Mouse (Mus musculus) midbrain, postnatal 0 days (tissue): ENCODE data around the gene Stau1. TPM values are rescaled to one million over a fixed set of nuclear protein-coding genes. Genes with fewer than 3 reads are reported as not detected.

Experiments
- ATAC-seq: fragments of 200-750 bp; cut with Nextera tagmentation; 2 replicates; pipeline ENCODE4 v1.8.0; 2017; ENCODE audit warnings: moderate number of reproducible peaks, mild to moderate bottlenecking, moderate TSS enrichment, moderate library complexity; ENCODE audit not compliant: low FRiP score
- DNase-seq: peaks from one replicate; pipeline ENCODE4 v3.0.0-alpha.2; 2015; ENCODE audit warnings: low spot score
- H3K27ac ChIP-seq: fragments of 300-500 bp; sonication (generic); 2 replicates; pipeline ENCODE4 v1.5.1; 2014; ENCODE audit warnings: low read depth, mild to moderate bottlenecking, low read length, mixed read lengths
- H3K27me3 ChIP-seq: fragments of 300-500 bp; sonication (generic); 2 replicates; pipeline ENCODE4 v1.6.1; 2014; ENCODE audit warnings: low read length, control low read depth, mixed read lengths; ENCODE audit not compliant: insufficient read depth
- H3K36me3 ChIP-seq: fragments of 300-500 bp; sonication (generic); 2 replicates; pipeline ENCODE4 v1.6.1; 2014; ENCODE audit warnings: low read length, control low read depth, mixed read lengths; ENCODE audit not compliant: insufficient read depth
- H3K4me1 ChIP-seq: fragments of 300-500 bp; sonication (generic); 2 replicates; pipeline ENCODE4 v1.6.1; 2014; ENCODE audit warnings: mild to moderate bottlenecking, control low read depth, antibody characterized with exemption, low read length, mixed read lengths; ENCODE audit not compliant: insufficient read depth
- H3K4me2 ChIP-seq: fragments of 300-500 bp; sonication (generic); 2 replicates; pipeline ENCODE4 v1.6.1; 2014; ENCODE audit warnings: low read depth, mild to moderate bottlenecking, low read length, mixed read lengths; ENCODE audit not compliant: poor library complexity, severe bottlenecking
- H3K4me3 ChIP-seq: fragments of 300-500 bp; sonication (generic); 2 replicates; pipeline ENCODE4 v1.5.1; 2014; ENCODE audit warnings: low read depth, mild to moderate bottlenecking, low read length, moderate library complexity
- H3K9ac ChIP-seq: fragments of 300-500 bp; sonication (generic); replicated peaks from 2 replicates; pipeline ENCODE4 v1.6.1; 2014; ENCODE audit warnings: mild to moderate bottlenecking, low read length, moderate library complexity, mixed read lengths; ENCODE audit not compliant: poor library complexity, severe bottlenecking
- H3K9me3 ChIP-seq: fragments of 300-500 bp; sonication (generic); 2 replicates; pipeline ENCODE4 v1.6.1; 2016; ENCODE audit warnings: low read length, control low read depth
- CTCF ChIP-seq: IDR thresholded peaks from 2 replicates; pipeline ENCODE4 v1.5.1; 2016; ENCODE audit warnings: antibody characterized with exemption, mild to moderate bottlenecking
- WGBS: fragments of 180-500 bp; shearing (Covaris S2); extraction: QIAGEN DNeasy Blood & Tissue Kit; methylation state at CpG from one replicate; pipeline ENCODE4 v1.1.7; 2014; 5-methylcytosine and 5-hydroxymethylcytosine counted together
- polyA plus RNA-seq: library from polyadenylated mRNA; unstranded; fragments of >200 nt; fragmentation: Nextera tagmentation; extraction: Ambion mirVana; gene quantifications from 2 replicates; pipeline ENCODE4 v1.2.1, GENCODE M21; 2015
- total RNA-seq: library from RNA; depleted of rRNA; stranded (reverse); fragments of >200 nt; gene quantifications from 2 replicates; pipeline ENCODE4 v1.2.3, GENCODE M21; 2014

The Stau1 gene
- total and polyA plus RNA-seq, 2 experiments from 2014 or later, result 35.3 to 96.8 TPM

GRCm38 (mm10) chr2:166933943-166934342 lies 62.2 kb downstream of the Stau1 start:
- 95% methylated on average over 6 of the region's 6 CpGs for WGBS
- H3K4me3 ChIP-seq, result no peak overlapping the region
- no peak for TF ChIP-seq CTCF
- DNase-seq (no peak), ATAC-seq (no peak)
- H3K27me3 ChIP-seq, result no peaks in the 10 kb centered on the region
- H3K9me3 ChIP-seq, result no peaks in the 10 kb centered on the region
- H3K4me1 ChIP-seq, result no peaks in the 10 kb centered on the region
- H3K36me3 ChIP-seq, result peaks cover 50% of the 10 kb centered on the region; the same call in 1 of the 2 replicates
- no peak overlapping the region for H3K4me2 ChIP-seq
- no peak overlapping the region for H3K27ac ChIP-seq
- H3K9ac ChIP-seq, result no peak overlapping the region

- no peaks in the 10 kb centered on the region for H3K9me3 ChIP-seq
- H3K4me2 ChIP-seq, result no peak overlapping the region
- H3K4me3 ChIP-seq, result no peak overlapping the region
- ATAC-seq (no peak), DNase-seq (no peak)
- no peak overlapping the region for H3K27ac ChIP-seq
- no peaks in the 10 kb centered on the region for H3K27me3 ChIP-seq
- 82% methylated on average over 2 of the region's 2 CpGs for WGBS
- no peaks in the 10 kb centered on the region for H3K4me1 ChIP-seq
- H3K36me3 ChIP-seq, result peaks cover 29% of the 10 kb centered on the region
- no peak overlapping the region for H3K9ac ChIP-seq
- TF ChIP-seq CTCF, result no peak
Observed at GRCm38 (mm10) chr2:166923971-166924370, 72.1 kb downstream of the Stau1 start.

GRCm38 (mm10) chr2:166910536-166910935 lies 85.6 kb downstream of the Stau1 start:
- no peak for ATAC-seq
- TF ChIP-seq CTCF, result no peak

GRCm38 (mm10) chr2:166909729-166910128 lies 86.4 kb downstream of the Stau1 start:
- Histone ChIP-seq H3K4me1 (peaks cover 5% of the 10 kb centered on the region; the same call in 1 of the 2 replicates), H3K4me2 (no peak overlapping the region), H3K36me3 (no peaks in the 10 kb centered on the region), H3K9ac (no peak overlapping the region), H3K4me3 (no peak overlapping the region), H3K9me3 (no peaks in the 10 kb centered on the region), H3K27me3 (no peaks in the 10 kb centered on the region), H3K27ac (no peak overlapping the region)
- ATAC-seq, result no peak
- 100% methylated on average over 3 of the region's 3 CpGs for WGBS
- DNase-seq, result no peak
- TF ChIP-seq CTCF, result no peak

More at GRCm38 (mm10) chr2:166910536-166910935, 85.6 kb downstream of the Stau1 start:
- no peaks in the 10 kb centered on the region for H3K9me3 ChIP-seq
- H3K4me3 ChIP-seq, result no peak overlapping the region
- H3K4me2 ChIP-seq, result no peak overlapping the region
- 96% methylated on average over 8 of the region's 8 CpGs for WGBS
- H3K27me3 ChIP-seq, result no peaks in the 10 kb centered on the region
- peaks cover 5% of the 10 kb centered on the region; the same call in 1 of the 2 replicates for H3K4me1 ChIP-seq
- DNase-seq, result no peak
- no peaks in the 10 kb centered on the region for H3K36me3 ChIP-seq
- H3K9ac ChIP-seq, result no peak overlapping the region
- no peak overlapping the region for H3K27ac ChIP-seq

DNA sequence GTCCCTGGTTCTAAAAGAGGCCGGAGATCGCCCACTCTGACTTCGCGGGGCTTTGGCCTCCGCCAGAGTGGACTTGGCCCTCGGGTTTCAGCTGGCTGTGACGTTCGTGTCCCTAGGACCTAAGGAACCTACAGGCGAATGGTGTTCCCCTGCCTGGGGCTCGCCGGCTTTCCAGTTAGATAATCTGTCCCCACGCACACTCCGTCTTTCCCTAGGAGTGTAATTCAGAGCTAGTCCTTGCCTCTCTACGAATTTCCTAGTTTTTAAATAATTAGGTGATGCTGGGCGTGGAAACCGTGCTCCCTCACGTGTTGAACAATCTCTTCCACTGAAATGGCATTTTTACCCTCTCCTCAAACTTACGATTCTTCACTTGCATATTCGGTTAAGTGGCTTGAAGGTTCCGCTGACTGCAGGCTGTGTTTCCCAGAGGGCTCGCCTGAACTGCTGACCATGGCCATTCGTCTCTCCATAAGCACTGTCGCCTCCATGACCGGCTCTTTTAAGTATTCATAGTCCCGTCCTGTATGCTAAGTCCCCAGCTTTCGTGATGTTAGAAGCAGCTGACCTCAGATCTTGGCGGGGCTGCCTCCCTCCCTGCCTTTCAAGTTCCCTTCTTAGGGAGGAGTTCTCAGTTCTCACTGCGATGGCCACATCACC lies 89.4 kb downstream of the Stau1 start:
- H3K36me3 ChIP-seq, result no peaks in the 10 kb centered on the region
- ATAC-seq (no peak), DNase-seq (peak; percentile 14)
- peak overlapping the region; percentile 79 for H3K9ac ChIP-seq
- H3K9me3 ChIP-seq, result no peaks in the 10 kb centered on the region
- H3K4me1 ChIP-seq, result peaks cover 5% of the 10 kb centered on the region; the same call in 1 of the 2 replicates
- under 1% methylated on average over 28 of the region's 28 CpGs for WGBS
- peak overlapping the region; percentile 86 for H3K4me3 ChIP-seq
- TF ChIP-seq CTCF, result no peak
- H3K27ac ChIP-seq, result peak overlapping the region; percentile 97
- no peaks in the 10 kb centered on the region for H3K27me3 ChIP-seq
- peak overlapping the region; percentile 95 for H3K4me2 ChIP-seq

- ATAC-seq (peak; percentile 97), DNase-seq (peak; percentile 99)
- 1% methylated on average over 75 of the region's 80 CpGs for WGBS
- Histone ChIP-seq H3K4me3 (peak within 1 kb of the TSS; percentile 86), H3K4me2 (peak within 1 kb of the TSS; percentile 95), H3K36me3 (no peaks in the 10 kb centered on the region), H3K4me1 (peaks cover 5% of the 10 kb centered on the region; the same call in 1 of the 2 replicates), H3K9ac (peak within 1 kb of the TSS; percentile 79), H3K9me3 (no peaks in the 10 kb centered on the region), H3K27me3 (no peaks in the 10 kb centered on the region), H3K27ac (peak within 1 kb of the TSS; percentile 97)
- TF ChIP-seq CTCF, result no peak; the same call in 1 of the 2 replicates
Observed at GRCm38 (mm10) chr2:166905711-166906522, 90.2 kb downstream of the Stau1 start, which contains the start of gene Cse1l. Gene Cse1l, plus strand, starts transcription at chr2:166906040.
